Mouse (Mus musculus): Measurements from ENCODE around the gene Pias4. TPM values are rescaled to one million over a fixed set of nuclear protein-coding genes. Genes with fewer than 3 reads are reported as not detected.

Pias4 gene
- polyA plus RNA-seq, 1 experiment from 2014 or later = 40.9 TPM

- Histone ChIP-seq H3K4me3 (ENCODE audit: low read depth, low read length) (peak overlapping the region; percentile 80), H3K36me3 (ENCODE audit: control insufficient read depth, insufficient read depth, low read length) (peaks cover 1% of the 10 kb centered on the region; the same call in 1 of the 2 replicates), H3K27me3 (ENCODE audit: control insufficient read depth, insufficient read depth, low read length) (no peaks in the 10 kb centered on the region), H3K4me1 (ENCODE audit: control insufficient read depth, insufficient read depth, low read length) (peaks cover 15% of the 10 kb centered on the region), H3K4me2 (replicated peaks; ENCODE audit: low read depth, low read length) (peak overlapping the region; percentile 48), H3K27ac (ENCODE audit: low read length) (peak overlapping the region; percentile 66), H3K9me3 (ENCODE audit: control insufficient read depth, low read depth, low read length) (no peaks in the 10 kb centered on the region), H3K9ac (replicated peaks; ENCODE audit: low read depth, low read length) (0 out of 2 replicates have a peak overlapping the region, but pooled peaks have one; percentile 15)
- 1% methylated on average over 29 of the region's 29 CpGs for WGBS
- ATAC-seq (ENCODE audit: insufficient number of reproducible peaks, insufficient read depth, low FRiP score, low read depth) = peak; percentile 57; the same call in 1 of the 2 replicates
Observed at GRCm38 (mm10) chr10:81168521-81169244, 960 bp upstream of the Pias4 start.

- peak overlapping the region; percentile 66 for H3K27ac ChIP-seq (ENCODE audit: low read length)
- peak overlapping the region; percentile 80 for H3K4me3 ChIP-seq (ENCODE audit: low read depth, low read length)
- no peaks in the 10 kb centered on the region for H3K9me3 ChIP-seq (ENCODE audit: control insufficient read depth, low read depth, low read length)
- no peak overlapping the region for H3K9ac ChIP-seq (replicated peaks; ENCODE audit: low read depth, low read length)
- ATAC-seq (ENCODE audit: insufficient number of reproducible peaks, insufficient read depth, low FRiP score, low read depth) = peak; percentile 56
- H3K27me3 ChIP-seq (ENCODE audit: control insufficient read depth, insufficient read depth, low read length) = no peaks in the 10 kb centered on the region
- peak overlapping the region; percentile 48 for H3K4me2 ChIP-seq (replicated peaks; ENCODE audit: low read depth, low read length)
- 8% methylated on average over 5 of the region's 5 CpGs for WGBS
- H3K36me3 ChIP-seq (ENCODE audit: control insufficient read depth, insufficient read depth, low read length) = peaks cover 5% of the 10 kb centered on the region; the same call in 1 of the 2 replicates
- peaks cover 10% of the 10 kb centered on the region; the same call in 1 of the 2 replicates for H3K4me1 ChIP-seq (ENCODE audit: control insufficient read depth, insufficient read depth, low read length)
Observed at GRCm38 (mm10) chr10:81168087-81168431, 336 bp upstream of the Pias4 start.

GRCm38 (mm10) chr10:81165118-81165517 lies 2.6 kb downstream of the Pias4 start:
- WGBS = 67% methylated on average over 8 of the region's 8 CpGs
- Histone ChIP-seq H3K4me2 (replicated peaks; ENCODE audit: low read depth, low read length) (no peak overlapping the region), H3K27me3 (ENCODE audit: control insufficient read depth, insufficient read depth, low read length) (no peaks in the 10 kb centered on the region), H3K27ac (ENCODE audit: low read length) (no peak overlapping the region), H3K9me3 (ENCODE audit: control insufficient read depth, low read depth, low read length) (no peaks in the 10 kb centered on the region), H3K4me1 (ENCODE audit: control insufficient read depth, insufficient read depth, low read length) (peaks cover 7% of the 10 kb centered on the region; the same call in 1 of the 2 replicates), H3K36me3 (ENCODE audit: control insufficient read depth, insufficient read depth, low read length) (peaks cover 33% of the 10 kb centered on the region), H3K9ac (replicated peaks; ENCODE audit: low read depth, low read length) (no peak overlapping the region), H3K4me3 (ENCODE audit: low read depth, low read length) (no peak overlapping the region)
- ATAC-seq (ENCODE audit: insufficient number of reproducible peaks, insufficient read depth, low FRiP score, low read depth) = no peak

- H3K27ac ChIP-seq (ENCODE audit: low read length) = no peak overlapping the region
- peaks cover 7% of the 10 kb centered on the region; the same call in 1 of the 2 replicates for H3K4me1 ChIP-seq (ENCODE audit: control insufficient read depth, insufficient read depth, low read length)
- no peak overlapping the region for H3K4me3 ChIP-seq (ENCODE audit: low read depth, low read length)
- H3K9me3 ChIP-seq (ENCODE audit: control insufficient read depth, low read depth, low read length) = no peaks in the 10 kb centered on the region
- H3K4me2 ChIP-seq (replicated peaks; ENCODE audit: low read depth, low read length) = no peak overlapping the region
- ATAC-seq (ENCODE audit: insufficient number of reproducible peaks, insufficient read depth, low FRiP score, low read depth) = no peak
- peaks cover 50% of the 10 kb centered on the region for H3K36me3 ChIP-seq (ENCODE audit: control insufficient read depth, insufficient read depth, low read length)
- no peaks in the 10 kb centered on the region for H3K27me3 ChIP-seq (ENCODE audit: control insufficient read depth, insufficient read depth, low read length)
- 65% methylated on average over 2 of the region's 2 CpGs for WGBS
- no peak overlapping the region; the same call in 1 of the 2 replicates for H3K9ac ChIP-seq (replicated peaks; ENCODE audit: low read depth, low read length)
Observed at GRCm38 (mm10) chr10:81162318-81162652, 5.4 kb downstream of the Pias4 start.

- peaks cover 6% of the 10 kb centered on the region; the same call in 1 of the 2 replicates for H3K4me1 ChIP-seq (ENCODE audit: control insufficient read depth, insufficient read depth, low read length)
- no peak for ATAC-seq (ENCODE audit: insufficient number of reproducible peaks, insufficient read depth, low FRiP score, low read depth)
- 72% methylated on average over 8 of the region's 8 CpGs for WGBS
- no peak overlapping the region for H3K4me2 ChIP-seq (replicated peaks; ENCODE audit: low read depth, low read length)
- H3K4me3 ChIP-seq (ENCODE audit: low read depth, low read length) = no peak overlapping the region
- no peaks in the 10 kb centered on the region for H3K27me3 ChIP-seq (ENCODE audit: control insufficient read depth, insufficient read depth, low read length)
- no peak overlapping the region; the same call in 1 of the 2 replicates for H3K9ac ChIP-seq (replicated peaks; ENCODE audit: low read depth, low read length)
- no peak overlapping the region for H3K27ac ChIP-seq (ENCODE audit: low read length)
- no peaks in the 10 kb centered on the region for H3K9me3 ChIP-seq (ENCODE audit: control insufficient read depth, low read depth, low read length)
- H3K36me3 ChIP-seq (ENCODE audit: control insufficient read depth, insufficient read depth, low read length) = peaks cover 55% of the 10 kb centered on the region
Observed at GRCm38 (mm10) chr10:81161602-81162317, 6.0 kb downstream of the Pias4 start.

- no peak for ATAC-seq (ENCODE audit: insufficient number of reproducible peaks, insufficient read depth, low FRiP score, low read depth)
- Histone ChIP-seq H3K27ac (ENCODE audit: low read length) (peak overlapping the region; percentile 27; the same call in 1 of the 2 replicates), H3K36me3 (ENCODE audit: control insufficient read depth, insufficient read depth, low read length) (peaks cover 74% of the 10 kb centered on the region), H3K9me3 (ENCODE audit: control insufficient read depth, low read depth, low read length) (no peaks in the 10 kb centered on the region), H3K9ac (replicated peaks; ENCODE audit: low read depth, low read length) (no peak overlapping the region), H3K4me3 (ENCODE audit: low read depth, low read length) (no peak overlapping the region), H3K4me1 (ENCODE audit: control insufficient read depth, insufficient read depth, low read length) (no peaks in the 10 kb centered on the region), H3K27me3 (ENCODE audit: control insufficient read depth, insufficient read depth, low read length) (no peaks in the 10 kb centered on the region), H3K4me2 (replicated peaks; ENCODE audit: low read depth, low read length) (no peak overlapping the region)
- WGBS = 79% methylated on average over 6 of the region's 6 CpGs
Observed at GRCm38 (mm10) chr10:81154736-81155135, 13.0 kb downstream of the Pias4 start.

GRCm38 (mm10) chr10:81154313-81154712 lies 13.4 kb downstream of the Pias4 start:
- Histone ChIP-seq H3K27me3 (ENCODE audit: control insufficient read depth, insufficient read depth, low read length) (no peaks in the 10 kb centered on the region), H3K9ac (replicated peaks; ENCODE audit: low read depth, low read length) (no peak overlapping the region), H3K4me3 (ENCODE audit: low read depth, low read length) (no peak overlapping the region), H3K4me2 (replicated peaks; ENCODE audit: low read depth, low read length) (no peak overlapping the region), H3K27ac (ENCODE audit: low read length) (no peak overlapping the region), H3K4me1 (ENCODE audit: control insufficient read depth, insufficient read depth, low read length) (no peaks in the 10 kb centered on the region), H3K36me3 (ENCODE audit: control insufficient read depth, insufficient read depth, low read length) (peaks cover 78% of the 10 kb centered on the region), H3K9me3 (ENCODE audit: control insufficient read depth, low read depth, low read length) (no peaks in the 10 kb centered on the region)
- WGBS = 94% methylated on average over 12 of the region's 12 CpGs
- ATAC-seq (ENCODE audit: insufficient number of reproducible peaks, insufficient read depth, low FRiP score, low read depth) = no peak

GRCm38 (mm10) chr10:81152609-81153008 lies 15.1 kb downstream of the Pias4 start:
- H3K9ac ChIP-seq (replicated peaks; ENCODE audit: low read depth, low read length) = no peak overlapping the region
- no peak overlapping the region for H3K27ac ChIP-seq (ENCODE audit: low read length)
- H3K9me3 ChIP-seq (ENCODE audit: control insufficient read depth, low read depth, low read length) = no peaks in the 10 kb centered on the region
- 74% methylated on average over 12 of the region's 12 CpGs for WGBS
- no peaks in the 10 kb centered on the region for H3K4me1 ChIP-seq (ENCODE audit: control insufficient read depth, insufficient read depth, low read length)
- H3K27me3 ChIP-seq (ENCODE audit: control insufficient read depth, insufficient read depth, low read length) = no peaks in the 10 kb centered on the region
- no peak overlapping the region for H3K4me3 ChIP-seq (ENCODE audit: low read depth, low read length)
- ATAC-seq (ENCODE audit: insufficient number of reproducible peaks, insufficient read depth, low FRiP score, low read depth) = no peak
- H3K4me2 ChIP-seq (replicated peaks; ENCODE audit: low read depth, low read length) = no peak overlapping the region
- peaks cover 82% of the 10 kb centered on the region for H3K36me3 ChIP-seq (ENCODE audit: control insufficient read depth, insufficient read depth, low read length)

Data from stomach, embryonic 14.5 days (tissue).